Mouse (Mus musculus): ENCODE measurements around the gene Rnf208.
A peak's percentile ranks its signal among the peaks of the same experiment; 100 is the strongest.

Gene Rnf208

GRCm38 (mm10) chr2:25278928-25279882 lies 37.1 kb downstream of the Rnf208 start:
- peak; percentile 89 for DNase-seq (ENCODE audit: low read depth, low spot score)

GRCm38 (mm10) chr2:25285551-25285950 lies 43.5 kb downstream of the Rnf208 start:
- no peak for DNase-seq (ENCODE audit: low read depth, low spot score)

- no peak for DNase-seq (ENCODE audit: low read depth, low spot score)
These were observed 44.3 kb downstream of the Rnf208 start for GRCm38 (mm10) chr2:25286314-25286713.

- peak; percentile 48 for DNase-seq (ENCODE audit: low read depth, low spot score)
These were observed 45.0 kb downstream of the Rnf208 start for GRCm38 (mm10) chr2:25286837-25287636.

- DNase-seq (ENCODE audit: low read depth, low spot score) = no peak
These were observed 46.0 kb downstream of the Rnf208 start, which contains the start of gene Tmem210 for GRCm38 (mm10) chr2:25287927-25288649. TSS of gene Tmem210 (plus strand) at chr2:25288145.

GRCm38 (mm10) chr2:25288734-25289345 lies 46.8 kb downstream of the Rnf208 start:
- DNase-seq (ENCODE audit: low read depth, low spot score) = no peak

GRCm38 (mm10) chr2:25289651-25290050 lies 47.6 kb downstream of the Rnf208 start, which contains the start of gene Lrrc26:
TSS of gene Lrrc26 (plus strand) at chr2:25289915.
- DNase-seq (ENCODE audit: low read depth, low spot score) = peak; percentile 17

- no peak for DNase-seq (ENCODE audit: low read depth, low spot score)
These were observed 48.2 kb downstream of the Rnf208 start for GRCm38 (mm10) chr2:25290101-25290815.

- DNase-seq (ENCODE audit: low read depth, low spot score) = no peak
These were observed 48.7 kb downstream of the Rnf208 start for GRCm38 (mm10) chr2:25290816-25291130.

GRCm38 (mm10) chr2:25291184-25292053 lies 49.4 kb downstream of the Rnf208 start:
- DNase-seq (ENCODE audit: low read depth, low spot score) = no peak

- peak; percentile 30 for DNase-seq (ENCODE audit: low read depth, low spot score)
These were observed 50.0 kb downstream of the Rnf208 start for GRCm38 (mm10) chr2:25292054-25292544.

- DNase-seq (ENCODE audit: low read depth, low spot score) = peak; percentile 81
These were observed 50.8 kb downstream of the Rnf208 start for GRCm38 (mm10) chr2:25292856-25293255.

- DNase-seq (ENCODE audit: low read depth, low spot score) = no peak
These were observed 51.7 kb downstream of the Rnf208 start for GRCm38 (mm10) chr2:25293706-25294105.
